Mouse (Mus musculus) kidney, embryonic 14.5 days (tissue): ENCODE data around the gene Ccdc180. TPM values are rescaled to one million over a fixed set of nuclear protein-coding genes. Genes with fewer than 3 reads are reported as not detected.

ENCODE experiments used
- ATAC-seq: fragments of 200-750 bp; cut with Nextera tagmentation; 2 replicates; pipeline ENCODE4 v1.8.0; 2017; ENCODE audit warnings: moderate number of reproducible peaks, mild to moderate bottlenecking, moderate TSS enrichment, moderate library complexity; ENCODE audit not compliant: low FRiP score, low TSS enrichment
- H3K27ac ChIP-seq: fragments of 300-500 bp; sonication (generic); 2 replicates; pipeline ENCODE4 v1.5.1; 2014; ENCODE audit warnings: low read depth, mild to moderate bottlenecking, low read length, moderate library complexity, mixed read lengths
- H3K27me3 ChIP-seq: fragments of 300-500 bp; sonication (generic); 2 replicates; pipeline ENCODE4 v1.6.1; 2014; ENCODE audit warnings: mild to moderate bottlenecking, low read length; ENCODE audit not compliant: control insufficient read depth, insufficient read depth
- H3K36me3 ChIP-seq: fragments of 300-500 bp; sonication (generic); 2 replicates; pipeline ENCODE4 v1.6.1; 2014; ENCODE audit warnings: low read length, mixed read lengths; ENCODE audit not compliant: control insufficient read depth, insufficient read depth
- H3K4me1 ChIP-seq: fragments of 300-500 bp; sonication (generic); 2 replicates; pipeline ENCODE4 v1.6.1; 2014; ENCODE audit warnings: low read length, mixed read lengths; ENCODE audit not compliant: control insufficient read depth, insufficient read depth
- H3K4me2 ChIP-seq: fragments of 300-500 bp; sonication (generic); replicated peaks from 2 replicates; pipeline ENCODE4 v1.6.1; 2014; ENCODE audit warnings: low read depth, mild to moderate bottlenecking, low read length
- H3K4me3 ChIP-seq: fragments of 300-500 bp; sonication (generic); 2 replicates; pipeline ENCODE4 v1.5.1; 2014; ENCODE audit warnings: mild to moderate bottlenecking, low read length
- H3K9ac ChIP-seq: fragments of 300-500 bp; sonication (generic); 2 replicates; pipeline ENCODE4 v1.6.1; 2014; ENCODE audit warnings: low read depth, mild to moderate bottlenecking, low read length, moderate library complexity
- H3K9me3 ChIP-seq: fragments of 300-500 bp; sonication (generic); 2 replicates; pipeline ENCODE4 v1.6.1; 2016; ENCODE audit warnings: low read length; ENCODE audit not compliant: control insufficient read depth
- WGBS: fragments of 180-500 bp; shearing (Covaris S2); extraction: QIAGEN DNeasy Blood & Tissue Kit; methylation state at CpG from one replicate; pipeline ENCODE4 v1.1.7; 2014; 5-methylcytosine and 5-hydroxymethylcytosine counted together
- polyA plus RNA-seq: library from polyadenylated mRNA; unstranded; fragments of >200 nt; fragmentation: Nextera tagmentation; extraction: Ambion mirVana; gene quantifications from 2 replicates; pipeline ENCODE4 v1.2.1, GENCODE M21; 2014

Gene Ccdc180
- polyA plus RNA-seq, 1 experiment from 2014 or later: 0.80 TPM

DNA sequence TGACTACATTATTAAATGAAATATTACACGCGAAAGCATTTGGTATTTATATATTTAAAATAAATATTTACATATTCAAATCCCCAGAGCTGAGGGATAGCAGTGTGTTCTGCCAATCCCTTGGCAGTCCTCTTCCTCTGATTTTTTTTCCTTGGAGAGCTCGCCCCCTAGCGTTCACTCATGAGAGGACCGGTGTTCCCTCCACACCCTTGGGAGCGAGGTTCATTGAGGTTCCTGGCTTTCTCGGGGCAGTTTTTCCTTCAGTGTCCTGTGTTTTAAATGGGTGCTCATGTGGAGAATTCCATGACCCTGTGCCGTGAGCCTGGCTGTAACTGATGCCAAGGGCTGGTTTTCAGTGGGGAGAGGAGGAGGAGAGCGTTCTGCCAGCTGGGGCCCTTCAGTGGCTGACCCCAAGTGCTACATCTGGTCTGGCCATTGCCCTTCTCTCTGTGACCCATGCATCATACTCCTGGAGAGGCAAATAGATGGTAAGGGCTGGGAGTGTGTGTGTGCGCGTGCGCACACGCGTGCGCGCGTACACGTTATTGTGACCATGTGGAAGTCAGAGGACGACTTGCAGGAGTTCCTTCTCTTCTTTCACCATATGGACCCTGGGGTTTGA lies 34.2 kb upstream of the Ccdc180 start:
- H3K36me3 ChIP-seq: no peaks in the 10 kb centered on the region
- no peaks in the 10 kb centered on the region for H3K4me1 ChIP-seq
- no peak overlapping the region for H3K27ac ChIP-seq
- H3K9ac ChIP-seq: no peak overlapping the region
- 48% methylated on average over 19 of the region's 19 CpGs for WGBS
- H3K4me3 ChIP-seq: no peak overlapping the region
- no peak overlapping the region for H3K4me2 ChIP-seq
- peaks cover 4% of the 10 kb centered on the region; the same call in 1 of the 2 replicates for H3K9me3 ChIP-seq
- peak; percentile 52; the same call in 1 of the 2 replicates for ATAC-seq
- H3K27me3 ChIP-seq: no peaks in the 10 kb centered on the region

DNA sequence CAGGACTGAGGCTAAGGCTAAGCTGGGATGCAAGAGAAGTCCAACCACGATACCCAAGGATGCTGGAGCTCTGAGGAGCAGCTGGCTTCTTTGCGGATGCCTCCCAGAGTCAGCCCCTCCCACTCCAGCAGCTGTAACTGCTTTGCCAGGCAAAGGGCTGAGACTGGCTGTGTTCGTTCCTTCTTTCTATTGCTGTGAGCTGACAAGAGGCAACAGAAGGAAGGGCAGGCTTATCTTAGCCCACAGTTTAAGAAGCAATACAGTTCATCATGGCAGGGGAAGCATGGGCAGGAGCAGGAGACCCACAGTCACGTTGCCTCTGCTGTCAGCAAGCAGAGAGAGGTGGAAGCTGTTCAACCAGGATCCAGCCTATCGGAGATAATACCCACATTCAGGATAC lies 28.9 kb upstream of the Ccdc180 start:
- Histone ChIP-seq H3K9ac (no peak overlapping the region), H3K27ac (no peak overlapping the region), H3K4me1 (no peaks in the 10 kb centered on the region), H3K4me2 (no peak overlapping the region), H3K9me3 (peaks cover 4% of the 10 kb centered on the region; the same call in 1 of the 2 replicates), H3K4me3 (no peak overlapping the region), H3K36me3 (no peaks in the 10 kb centered on the region), H3K27me3 (no peaks in the 10 kb centered on the region)
- WGBS: 60% methylated on average over 5 of the region's 5 CpGs
- ATAC-seq: no peak

DNA sequence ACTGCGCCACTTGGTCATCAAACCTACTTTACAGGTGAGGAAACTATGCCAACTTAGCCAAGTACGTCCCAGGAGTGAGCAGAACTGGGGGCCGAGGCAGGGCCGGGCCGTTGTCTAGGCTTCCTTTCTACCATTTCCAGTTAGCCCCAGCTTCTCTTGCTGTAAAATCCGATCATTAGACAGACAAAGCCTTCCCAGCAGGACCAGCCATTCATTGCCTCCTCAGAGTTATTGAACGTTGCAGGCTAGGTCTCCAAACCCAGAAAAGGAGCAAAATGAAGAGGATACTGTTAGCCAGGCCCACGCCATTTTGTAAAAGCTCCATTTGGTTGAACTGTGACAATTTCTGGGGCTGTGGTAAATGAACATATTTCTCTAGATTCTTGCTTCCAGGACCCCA lies 22.7 kb upstream of the Ccdc180 start:
- H3K36me3 ChIP-seq: no peaks in the 10 kb centered on the region
- H3K4me2 ChIP-seq: no peak overlapping the region
- no peak overlapping the region for H3K27ac ChIP-seq
- no peaks in the 10 kb centered on the region for H3K4me1 ChIP-seq
- H3K9me3 ChIP-seq: no peaks in the 10 kb centered on the region
- H3K27me3 ChIP-seq: no peaks in the 10 kb centered on the region
- no peak for ATAC-seq
- H3K9ac ChIP-seq: no peak overlapping the region
- WGBS: 76% methylated on average over 8 of the region's 8 CpGs
- H3K4me3 ChIP-seq: no peak overlapping the region

DNA sequence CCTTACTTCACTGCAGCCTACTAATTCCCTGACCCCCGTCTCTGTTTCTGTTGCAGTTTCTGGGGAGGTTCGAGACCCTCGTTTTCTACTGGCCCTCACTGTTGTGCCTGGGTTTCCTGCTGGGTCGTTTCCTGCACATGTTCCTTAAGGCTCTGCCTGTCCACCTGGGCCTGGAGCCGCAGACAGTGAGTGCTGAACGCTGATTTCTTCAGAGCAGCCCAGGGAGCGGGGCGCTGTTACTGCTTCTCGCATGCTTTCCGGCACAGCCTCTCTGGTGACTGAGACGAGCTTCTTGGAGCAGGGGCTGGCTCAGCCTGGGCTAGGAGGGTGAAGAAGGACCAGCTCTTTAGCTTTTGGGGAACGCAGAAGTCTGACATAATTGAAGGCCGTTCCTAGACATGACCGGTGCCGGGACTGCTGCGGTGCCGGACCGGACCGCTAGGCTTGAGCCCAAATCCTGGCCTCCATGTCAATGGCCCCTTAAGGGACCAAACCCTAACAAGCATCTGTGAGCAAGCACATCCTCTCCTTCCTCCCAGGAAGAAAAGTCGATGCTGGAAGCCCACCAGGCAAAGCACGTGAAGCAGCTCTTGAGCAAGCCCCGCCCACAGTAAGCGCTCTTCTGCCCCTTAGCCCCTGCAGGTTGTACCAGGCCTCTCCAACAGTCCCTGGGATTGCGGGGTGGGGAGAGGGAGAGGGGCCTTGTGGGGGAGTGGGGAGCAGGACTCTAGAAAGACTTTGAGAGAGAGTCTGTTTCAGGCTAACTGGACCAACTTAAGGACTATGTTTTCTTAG lies 20.9 kb upstream of the Ccdc180 start:
- Histone ChIP-seq H3K27me3 (no peaks in the 10 kb centered on the region), H3K27ac (no peak overlapping the region), H3K9ac (0 out of 2 replicates have a peak overlapping the region, but pooled peaks have one; percentile 32), H3K4me3 (no peak overlapping the region), H3K4me1 (no peaks in the 10 kb centered on the region), H3K9me3 (no peaks in the 10 kb centered on the region), H3K4me2 (peak overlapping the region; percentile 24; the same call in 1 of the 2 replicates), H3K36me3 (no peaks in the 10 kb centered on the region)
- ATAC-seq: 0 out of 2 replicates have a peak, but pooled peaks have one; percentile 9
- WGBS: 33% methylated on average over 24 of the region's 24 CpGs

DNA sequence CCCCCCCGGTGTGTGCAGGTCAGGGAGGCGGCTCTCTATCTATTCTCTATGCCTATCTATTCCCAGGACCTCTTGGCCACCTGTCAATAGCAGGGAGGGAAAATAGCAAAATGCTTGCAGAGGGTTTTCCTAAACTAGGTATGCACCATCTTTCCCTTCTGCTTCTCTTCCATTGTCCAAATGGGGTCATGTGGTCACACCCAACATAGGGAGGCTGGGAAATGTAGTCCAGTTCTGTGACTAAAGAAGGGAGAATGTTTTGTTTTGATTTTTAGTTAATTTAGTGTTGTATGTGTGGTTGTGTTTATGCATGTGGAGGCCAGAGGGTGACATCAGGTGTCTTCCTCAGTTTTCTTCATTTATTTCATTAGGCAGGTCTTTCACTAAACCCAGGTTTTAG lies 18.0 kb upstream of the Ccdc180 start:
- Histone ChIP-seq H3K27ac (no peak overlapping the region), H3K4me1 (no peaks in the 10 kb centered on the region), H3K36me3 (no peaks in the 10 kb centered on the region), H3K9me3 (peaks cover 4% of the 10 kb centered on the region; the same call in 1 of the 2 replicates), H3K4me3 (no peak overlapping the region), H3K9ac (no peak overlapping the region), H3K27me3 (no peaks in the 10 kb centered on the region), H3K4me2 (no peak overlapping the region)
- no peak for ATAC-seq
- WGBS: 88% methylated on average over 2 of the region's 2 CpGs

DNA sequence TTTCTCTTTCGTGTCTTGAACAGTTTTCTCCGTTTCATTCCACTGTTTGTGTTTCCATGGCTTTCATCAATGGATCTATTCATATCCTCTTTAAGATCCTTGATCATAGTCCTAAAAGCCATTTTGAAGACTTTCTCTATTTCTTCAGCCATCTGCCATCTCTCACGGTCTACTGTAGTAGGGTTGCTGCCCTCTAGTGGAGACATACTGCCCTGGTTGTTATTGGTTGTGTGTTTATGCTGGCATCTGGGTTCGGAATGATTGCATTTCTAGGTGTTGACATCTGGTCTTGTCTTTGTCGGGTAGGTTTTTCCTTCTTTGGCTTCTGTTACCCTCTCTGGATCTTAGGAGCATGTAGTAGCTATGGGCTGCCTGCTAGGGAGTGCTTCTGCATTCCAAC lies 11.2 kb upstream of the Ccdc180 start:
- Histone ChIP-seq H3K4me3 (no peak overlapping the region), H3K9me3 (peaks cover 4% of the 10 kb centered on the region; the same call in 1 of the 2 replicates), H3K27me3 (no peaks in the 10 kb centered on the region), H3K9ac (no peak overlapping the region), H3K4me1 (no peaks in the 10 kb centered on the region), H3K36me3 (no peaks in the 10 kb centered on the region), H3K4me2 (no peak overlapping the region), H3K27ac (no peak overlapping the region)
- WGBS: 62% methylated on average over 5 of the region's 5 CpGs
- no peak for ATAC-seq

DNA sequence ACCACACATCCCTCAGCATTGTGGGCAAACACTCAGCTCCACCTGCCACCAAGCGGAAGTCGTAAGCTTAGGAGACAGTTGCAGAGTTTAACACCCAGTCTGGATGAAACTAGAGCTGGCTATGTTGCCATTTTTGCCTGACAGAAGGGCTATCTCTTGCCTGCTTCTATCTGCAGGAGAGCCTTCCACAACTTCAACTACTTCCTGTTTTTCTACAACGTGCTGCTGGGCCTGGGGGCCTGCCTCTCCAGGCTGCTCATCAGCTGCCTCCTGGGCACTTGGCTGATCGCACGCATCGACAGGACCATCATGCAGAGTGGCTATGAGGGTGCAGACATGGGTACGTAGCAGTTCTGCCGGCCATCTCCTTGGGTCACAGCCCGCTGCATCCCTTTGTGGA lies 7.6 kb upstream of the Ccdc180 start:
- H3K9ac ChIP-seq: no peak overlapping the region
- H3K27ac ChIP-seq: no peak overlapping the region
- H3K27me3 ChIP-seq: no peaks in the 10 kb centered on the region
- 74% methylated on average over 9 of the region's 9 CpGs for WGBS
- H3K9me3 ChIP-seq: no peaks in the 10 kb centered on the region
- H3K4me2 ChIP-seq: no peak overlapping the region
- no peak for ATAC-seq
- H3K4me3 ChIP-seq: no peak overlapping the region
- no peaks in the 10 kb centered on the region for H3K4me1 ChIP-seq
- no peaks in the 10 kb centered on the region for H3K36me3 ChIP-seq

DNA sequence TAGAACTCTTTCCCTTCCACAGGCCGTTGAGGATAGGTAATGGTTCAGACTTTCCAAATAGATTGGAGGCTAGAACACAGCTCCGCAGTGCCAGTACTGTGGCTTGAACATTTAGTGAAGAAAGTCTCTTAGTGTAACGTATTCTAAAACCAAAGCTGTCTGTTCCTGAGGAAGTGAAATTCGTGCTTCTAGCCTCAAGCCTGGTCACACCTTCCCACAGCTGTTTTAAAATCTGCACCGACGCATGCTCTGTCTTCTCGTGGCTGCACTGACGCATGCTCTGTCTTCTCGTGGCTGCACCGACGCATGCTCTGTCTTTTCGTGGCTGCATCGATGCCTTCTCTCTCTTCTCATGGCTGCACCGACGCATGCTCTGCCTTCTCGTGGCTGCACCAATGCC lies 6.9 kb upstream of the Ccdc180 start:
- Histone ChIP-seq H3K4me2 (no peak overlapping the region), H3K27ac (no peak overlapping the region), H3K36me3 (no peaks in the 10 kb centered on the region), H3K4me1 (no peaks in the 10 kb centered on the region), H3K9me3 (no peaks in the 10 kb centered on the region), H3K4me3 (no peak overlapping the region), H3K27me3 (no peaks in the 10 kb centered on the region), H3K9ac (no peak overlapping the region)
- WGBS: 90% methylated on average over 16 of the region's 16 CpGs
- no peak for ATAC-seq

DNA sequence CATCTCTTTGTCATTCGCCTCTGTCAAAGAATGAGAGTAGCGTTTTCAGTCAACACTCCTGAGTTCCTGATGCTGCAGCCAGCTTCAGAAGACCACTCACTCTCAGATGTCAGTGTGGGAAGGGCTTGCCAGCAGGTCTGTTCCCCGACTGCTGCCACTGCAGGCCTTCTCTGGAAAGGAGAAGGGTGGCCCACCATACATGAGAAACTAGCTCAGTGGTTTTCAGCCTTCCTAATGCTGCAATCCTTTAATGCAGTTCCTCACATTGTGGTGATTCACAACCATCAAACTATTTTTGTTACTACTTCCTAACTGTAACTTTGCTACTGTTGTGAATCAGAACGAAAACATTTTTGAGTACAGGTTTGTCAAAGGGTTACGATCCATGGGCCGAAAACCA lies 616 bp upstream of the Ccdc180 start:
- ATAC-seq: no peak
- no peaks in the 10 kb centered on the region for H3K9me3 ChIP-seq
- H3K4me3 ChIP-seq: no peak overlapping the region
- H3K27me3 ChIP-seq: no peaks in the 10 kb centered on the region
- WGBS: 59% methylated on average over 6 of the region's 6 CpGs
- H3K4me1 ChIP-seq: peaks cover 10% of the 10 kb centered on the region
- 0 out of 2 replicates have a peak overlapping the region, but pooled peaks have one; percentile 7 for H3K9ac ChIP-seq
- no peak overlapping the region for H3K4me2 ChIP-seq
- H3K36me3 ChIP-seq: no peaks in the 10 kb centered on the region
- H3K27ac ChIP-seq: no peak overlapping the region
